In genomic region chr6:62340319-62340718, GRCm38 (mm10) we compare ENCODE assay signal across 13 mouse cellular contexts.
"Had no signal": no experiment of that assay in that cellular context is flagged by ENCODE, and none has a peak within 500 bp of the region (broad histone marks: within the 10 kb centered on the region; RNA-seq: fewer than 3 reads in every experiment).

No protein-coding gene starts in this region.

- ATAC-seq: liver, embryonic 12.5 days had no signal

- DNase-seq: kidney, postnatal 25 days; layer of hippocampus, adult 9-11 months; liver; lung, adult 18-20 months; lung, postnatal 10 days; lung, postnatal 36 days; midbrain, embryonic 14.5 days; right cerebral cortex, adult 18-20 months; right cerebral cortex, postnatal 14 days; right cerebral cortex, postnatal 4 days; thymus, adult 2 months; thymus, postnatal 25 days had no signal
